Mouse (Mus musculus) heart, adult 2 months (tissue): Measurements from ENCODE around the gene Zfp963. TPM values are rescaled to one million over a fixed set of nuclear protein-coding genes. Genes with fewer than 3 reads are reported as not detected.
"Not testable (repeated sequence)": the region's sequence is repeated elsewhere in the genome, so short reads cannot be mapped to it uniquely, and the experiment has no call there.

Experiments
- DNase-seq, 2 experiments: peaks; one replicate each; pipeline ENCODE4 v3.0.0; 2021
- H3K27ac ChIP-seq: fragments of 200-600 bp; 2 replicates; pipeline ENCODE4 v1.8.1; 2022
- H3K27me3 ChIP-seq: fragments of 200-500 bp; 2 replicates; pipeline ENCODE4 v1.6.1; 2012; ENCODE audit warnings: mild to moderate bottlenecking, low read length, inconsistent platforms, mixed read lengths; ENCODE audit not compliant: control insufficient read depth, insufficient read depth
- H3K36me3 ChIP-seq: fragments of 200-500 bp; 2 replicates; pipeline ENCODE4 v1.6.1; 2012; ENCODE audit warnings: low read length, inconsistent platforms; ENCODE audit not compliant: control insufficient read depth, insufficient read depth
- H3K4me1 ChIP-seq: fragments of 200-500 bp; 2 replicates; pipeline ENCODE4 v1.6.1; 2011; ENCODE audit warnings: low read length; ENCODE audit not compliant: control insufficient read depth, insufficient read depth
- H3K4me3 ChIP-seq: fragments of 200-600 bp; 2 replicates; pipeline ENCODE4 v1.8.1; 2022
- H3K79me2 ChIP-seq: fragments of 200-500 bp; replicated peaks from 2 replicates; pipeline ENCODE4 v1.6.1; 2012; ENCODE audit warnings: mild to moderate bottlenecking, inconsistent platforms, low read length, moderate library complexity, mixed read lengths; ENCODE audit not compliant: control insufficient read depth, insufficient read depth
- H3K9ac ChIP-seq: fragments of 200-500 bp; 2 replicates; pipeline ENCODE4 v1.6.1; 2012; ENCODE audit warnings: low read depth, mild to moderate bottlenecking, control low read depth, inconsistent platforms, low read length, mixed read lengths
- CTCF ChIP-seq: fragments of 200-600 bp; IDR thresholded peaks from 2 replicates; pipeline ENCODE4 v1.8.1; 2022; ENCODE audit warnings: antibody characterized with exemption, mild to moderate bottlenecking, moderate library complexity
- EP300 ChIP-seq: fragments of 200-500 bp; IDR thresholded peaks from 2 replicates; pipeline ENCODE4 v1.6.1; 2011; ENCODE audit warnings: low read depth, low read length, control low read depth; ENCODE audit not compliant: insufficient read depth
- POLR2A ChIP-seq: fragments of 200-500 bp; IDR thresholded peaks from 2 replicates; pipeline ENCODE4 v1.6.1; 2011; ENCODE audit warnings: mild to moderate bottlenecking, low read depth, low read length, control low read depth; ENCODE audit not compliant: insufficient read depth
- WGBS: fragments of 180-500 bp; shearing (Covaris S2); methylation state at CpG from one replicate; pipeline ENCODE4 v1.1.7; 2018; 5-methylcytosine and 5-hydroxymethylcytosine counted together
- intact Hi-C: fragments of 180-260 bp; cut with DNase I; formaldehyde crosslinking; loops from one replicate; pipeline ENCODE4 v1.15.1; 2025
- polyA plus RNA-seq: library from polyadenylated mRNA; depleted of rRNA; stranded (reverse); fragments of >200 nt; gene quantifications from 2 replicates; pipeline ENCODE4 v1.2.3, GENCODE M21; 2012
- total RNA-seq, 2 experiments: library from RNA; stranded (reverse); gene quantifications; 2 replicates each; pipeline ENCODE4 v1.2.3; 2021

The Zfp963 gene
- total and polyA plus RNA-seq, 3 experiments, result 1.7 to 2.7 (median 2.5) TPM

DNA sequence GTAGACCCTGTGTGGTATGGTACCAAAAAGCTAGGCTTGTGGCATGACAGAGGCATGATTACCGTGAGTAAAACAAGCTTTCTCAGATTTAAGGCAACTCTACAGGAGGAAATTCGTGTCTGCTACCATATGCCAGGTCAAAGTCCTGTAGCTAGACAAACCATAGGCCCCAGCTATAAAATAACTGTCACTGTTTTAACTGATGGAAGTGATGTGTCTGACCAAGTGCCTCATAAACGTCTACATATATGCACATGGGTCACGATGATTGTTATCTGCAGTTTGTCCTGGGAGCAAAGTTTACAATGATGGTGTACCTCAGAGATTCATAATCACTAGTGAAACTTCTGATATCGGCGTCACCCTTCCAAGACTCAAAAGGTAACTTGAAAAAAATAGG, 9.0 kb downstream of the Zfp963 start:
- intact Hi-C loops, result no loop called here
- Histone ChIP-seq H3K27ac (no peak overlapping the region), H3K36me3 (no peaks in the 10 kb centered on the region), H3K79me2 (no peaks in the 10 kb centered on the region), H3K9ac (no peak overlapping the region), H3K4me1 (no peaks in the 10 kb centered on the region; the same call in 1 of the 2 replicates), H3K27me3 (no peaks in the 10 kb centered on the region), H3K4me3 (no peak overlapping the region)
- no peak for DNase-seq
- 83% methylated on average over 6 of the region's 6 CpGs for WGBS
- TF ChIP-seq POLR2A (no peak), CTCF (no peak), EP300 (no peak)

DNA sequence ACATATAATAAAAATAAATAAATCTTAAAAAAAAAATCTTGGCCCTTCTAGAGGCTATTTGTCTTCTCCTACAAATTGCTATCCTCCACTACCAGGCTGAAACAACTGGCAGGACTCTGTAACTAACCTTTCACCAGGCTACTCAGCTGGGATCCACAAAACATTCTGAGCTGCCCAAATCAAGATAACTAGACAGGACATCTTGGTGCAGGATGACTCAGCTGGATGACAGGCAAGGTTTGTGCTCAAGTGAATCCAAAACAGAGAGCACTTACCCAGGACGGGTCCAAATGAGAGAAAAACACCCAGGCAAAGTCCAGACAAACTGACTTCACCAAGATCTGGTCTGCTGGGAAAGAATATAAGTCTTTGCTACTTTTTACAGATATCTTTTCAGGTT, 14.3 kb downstream of the Zfp963 start:
- intact Hi-C loops, result no loop called here
- H3K27me3 ChIP-seq, result no peaks in the 10 kb centered on the region
- 75% methylated on average over 1 of the region's 1 CpGs for WGBS

DNA sequence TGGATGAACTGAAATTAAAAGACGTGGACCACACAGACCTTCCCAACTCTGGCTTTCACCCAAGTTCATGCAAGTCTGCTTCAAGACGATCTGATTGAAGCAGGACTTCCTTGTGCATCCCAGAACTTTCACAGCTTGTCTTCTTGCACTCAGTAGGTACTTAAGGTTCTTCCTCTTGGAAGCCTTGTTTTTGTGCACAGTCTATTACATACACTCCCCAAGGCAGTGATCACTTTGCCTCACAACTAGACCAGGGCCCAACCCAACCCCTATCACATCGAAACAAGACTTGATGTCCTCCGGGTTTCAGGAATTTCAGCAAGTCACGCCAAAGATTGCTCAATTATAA, 32.6 kb downstream of the Zfp963 start:
- Histone ChIP-seq H3K9ac (peak overlapping the region; percentile 13; the same call in 1 of the 2 replicates), H3K27ac (peak overlapping the region; percentile 47), H3K36me3 (peaks cover 11% of the 10 kb centered on the region; the same call in 1 of the 2 replicates), H3K4me1 (peaks cover 6% of the 10 kb centered on the region), H3K27me3 (no peaks in the 10 kb centered on the region), H3K4me3 (peak overlapping the region; percentile 76), H3K79me2 (peaks cover 8% of the 10 kb centered on the region)
- TF ChIP-seq POLR2A, result no peak
- no peak for TF ChIP-seq EP300
- no peak for TF ChIP-seq CTCF
- no peak for DNase-seq
- intact Hi-C loops, result loop anchor here (1.0 to 10.0 kb wide), 4 partner anchors 32 to 185 kb away; partner anchors contain the start of genes Atp13a1, Gm20422, Ndufa13 and Tssk6
- 44% methylated on average over 5 of the region's 5 CpGs for WGBS

More for the DNA sequence above, 14.3 kb downstream of the Zfp963 start:
- TF ChIP-seq POLR2A (no peak), CTCF (no peak), EP300 (no peak)
- no peaks in the 10 kb centered on the region for H3K36me3 ChIP-seq
- H3K4me1 ChIP-seq, result no peaks in the 10 kb centered on the region
- no peak overlapping the region for H3K4me3 ChIP-seq
- no peak for DNase-seq
- H3K27ac ChIP-seq, result no peak overlapping the region
- H3K79me2 ChIP-seq, result no peaks in the 10 kb centered on the region
- no peak overlapping the region for H3K9ac ChIP-seq

DNA sequence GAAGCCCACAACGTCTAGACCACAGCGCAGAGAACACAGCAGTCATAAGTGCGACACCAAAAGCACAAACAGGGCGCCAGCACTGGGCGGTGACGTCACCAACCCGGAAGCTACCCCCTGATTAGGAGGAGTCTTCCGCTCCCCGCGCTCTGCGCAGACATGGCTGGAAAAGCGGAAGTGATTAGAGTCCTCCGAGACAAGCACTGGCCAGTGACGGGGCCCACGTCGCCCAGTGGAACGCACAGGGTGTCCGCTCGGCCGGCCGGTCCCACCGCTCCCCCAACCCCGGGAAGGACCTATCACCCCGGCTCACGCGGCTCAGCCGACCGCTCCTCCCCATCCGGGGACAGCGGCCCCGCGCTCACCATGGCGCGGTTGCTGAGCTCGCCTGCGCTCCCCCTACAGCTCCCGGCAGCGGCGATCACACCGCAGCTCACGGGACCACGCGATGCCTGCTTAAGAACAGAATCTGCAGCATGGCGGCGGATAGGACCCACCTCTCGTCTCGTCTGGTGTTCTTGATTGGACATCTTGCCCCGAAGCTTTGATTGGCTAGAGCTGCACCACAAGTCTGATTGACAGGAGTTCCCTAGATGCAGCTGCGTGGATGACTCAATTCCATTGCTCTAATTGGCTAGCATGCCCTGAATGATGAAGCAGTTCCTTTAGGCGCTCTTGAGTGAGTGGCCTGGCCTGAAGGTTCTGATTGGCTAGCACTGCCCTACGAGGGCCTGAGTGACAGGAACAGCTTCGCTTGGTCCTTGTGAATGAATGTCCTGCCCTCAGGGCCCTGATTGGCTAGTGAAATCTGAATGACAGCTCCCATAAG, 33.2 kb downstream of the Zfp963 start:
- intact Hi-C loops, result loop anchor here (1.0 to 10.0 kb wide), 5 partner anchors 33 to 186 kb away; partner anchors contain the start of genes Atp13a1, Gm20422, Ndufa13 and Tssk6
- H3K4me3 ChIP-seq, result peak overlapping the region; percentile 76
- TF ChIP-seq POLR2A (peak; percentile 87), EP300 (peak; percentile 83; the same call in 1 of the 2 replicates), CTCF (no peak)
- H3K9ac ChIP-seq, result peak overlapping the region; percentile 97
- H3K27me3 ChIP-seq, result no peaks in the 10 kb centered on the region
- DNase-seq, result peak; percentile 92 to 97
- peak overlapping the region; percentile 99 for H3K27ac ChIP-seq
- H3K79me2 ChIP-seq, result peaks cover 8% of the 10 kb centered on the region
- WGBS, result under 1% methylated on average over 52 of the region's 52 CpGs
- H3K4me1 ChIP-seq, result peaks cover 6% of the 10 kb centered on the region
- H3K36me3 ChIP-seq, result peaks cover 11% of the 10 kb centered on the region; the same call in 1 of the 2 replicates

DNA sequence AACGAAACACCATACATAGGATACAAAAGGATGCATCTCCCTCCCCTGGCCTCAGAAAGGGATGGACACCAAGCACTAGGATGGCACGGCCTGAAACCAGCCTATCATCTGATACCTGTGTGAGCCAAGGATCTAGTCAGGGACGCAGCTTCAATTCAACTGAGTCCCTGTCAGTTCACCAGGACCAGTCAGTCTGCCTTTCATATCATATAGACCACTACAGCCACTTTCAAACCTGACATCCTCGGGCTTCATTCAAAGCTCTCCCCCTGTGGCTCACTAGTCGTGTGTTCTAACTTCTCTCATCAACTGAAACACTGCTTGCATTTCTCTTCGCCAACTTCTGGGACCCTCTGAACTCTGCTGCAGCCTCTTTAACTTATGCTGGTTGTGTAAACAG, 34.4 kb downstream of the Zfp963 start:
- H3K27me3 ChIP-seq, result no peaks in the 10 kb centered on the region
- peaks cover 11% of the 10 kb centered on the region for H3K36me3 ChIP-seq
- no peak overlapping the region for H3K27ac ChIP-seq
- H3K4me3 ChIP-seq, result peak overlapping the region; percentile 76
- H3K9ac ChIP-seq, result peak overlapping the region; percentile 1
- TF ChIP-seq EP300, result no peak
- no peak for TF ChIP-seq CTCF
- TF ChIP-seq POLR2A, result no peak
- peaks cover 6% of the 10 kb centered on the region for H3K4me1 ChIP-seq
- DNase-seq, result no peak
- intact Hi-C loops, result loop anchor here (2.0 to 10.0 kb wide), 4 partner anchors 59 to 187 kb away; partner anchors contain the start of genes Atp13a1, Gm20422, Ndufa13 and Tssk6
- H3K79me2 ChIP-seq, result peaks cover 8% of the 10 kb centered on the region
- WGBS, result 68% methylated on average over 6 of the region's 6 CpGs

DNA sequence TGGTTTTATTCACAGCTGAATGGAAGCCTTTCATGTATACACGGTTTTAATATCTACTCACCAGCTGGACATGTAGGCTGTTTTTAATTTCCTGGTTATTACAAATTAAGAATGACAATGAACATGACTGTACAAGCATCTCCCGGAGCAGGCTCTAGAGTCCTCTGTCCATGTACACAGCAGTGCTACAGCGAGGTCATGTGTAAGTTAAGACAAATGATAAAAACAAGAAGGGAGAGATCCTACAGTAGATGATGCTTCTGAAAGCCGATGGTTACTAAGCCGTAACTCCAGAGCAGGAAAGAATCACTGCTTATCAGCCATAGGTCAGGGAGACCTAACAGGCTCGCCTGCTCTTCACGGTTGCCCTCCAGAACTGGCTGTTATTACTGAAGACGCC, 36.3 kb downstream of the Zfp963 start:
- H3K36me3 ChIP-seq, result peaks cover 19% of the 10 kb centered on the region
- H3K27ac ChIP-seq, result no peak overlapping the region
- no peak for TF ChIP-seq CTCF
- TF ChIP-seq POLR2A, result no peak
- no peak for TF ChIP-seq EP300
- no peaks in the 10 kb centered on the region for H3K27me3 ChIP-seq
- H3K79me2 ChIP-seq, result peaks cover 8% of the 10 kb centered on the region
- intact Hi-C loops, result loop anchor here (10.0 kb wide), 1 partner anchor 61 kb away; the partner anchor contains the start of gene Gm20422
- no peak overlapping the region for H3K4me3 ChIP-seq
- peaks cover 6% of the 10 kb centered on the region for H3K4me1 ChIP-seq
- no peak for DNase-seq
- WGBS, result 67% methylated on average over 8 of the region's 8 CpGs
- no peak overlapping the region for H3K9ac ChIP-seq

DNA sequence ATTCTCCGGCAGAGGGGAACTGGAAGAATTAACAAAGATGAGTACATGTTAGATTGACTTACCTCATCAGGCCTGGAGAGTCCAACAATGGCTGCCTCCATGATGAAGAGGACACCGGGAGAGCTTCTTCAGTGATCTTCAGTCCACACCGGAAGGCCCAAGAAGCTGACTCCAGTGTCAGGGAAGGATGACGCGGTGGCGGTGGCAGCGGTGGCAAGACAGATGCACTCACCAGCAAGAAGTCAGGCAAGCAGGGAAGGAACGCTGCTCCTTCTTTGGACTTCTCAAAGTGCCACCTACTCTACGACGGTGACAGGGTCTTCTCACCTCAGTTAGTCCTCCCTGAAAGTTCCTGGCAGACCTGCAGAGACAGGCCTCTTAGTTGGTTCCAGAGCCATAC, 39.1 kb downstream of the Zfp963 start, which contains the start of gene Zfp869:
Gene Zfp869 (minus strand): TSS at position 101 of the 400 bp plus-strand sequence.
- not testable (repeated sequence) for H3K9ac ChIP-seq, H3K27me3 ChIP-seq, H3K27ac ChIP-seq, DNase-seq, H3K79me2 ChIP-seq, H3K4me1 ChIP-seq, H3K4me3 ChIP-seq
- peaks cover 32% of the 10 kb centered on the region for H3K36me3 ChIP-seq
- WGBS, result 97% methylated on average over 10 of the region's 10 CpGs
- intact Hi-C loops, result loop anchor here (10.0 kb wide), 1 partner anchor 64 kb away; the partner anchor contains the start of gene Gm20422
